Mouse (Mus musculus): ENCODE data around the gene Serpinb9. TPM values are rescaled to one million over a fixed set of nuclear protein-coding genes. Genes with fewer than 3 reads are reported as not detected.
"Not testable (repeated sequence)": the region's sequence is repeated elsewhere in the genome, so short reads cannot be mapped to it uniquely, and the experiment has no call there.

Serpinb9 gene
- total RNA-seq, 2 experiments from 2014 or later = 15.6 to 17.6 TPM

DNA sequence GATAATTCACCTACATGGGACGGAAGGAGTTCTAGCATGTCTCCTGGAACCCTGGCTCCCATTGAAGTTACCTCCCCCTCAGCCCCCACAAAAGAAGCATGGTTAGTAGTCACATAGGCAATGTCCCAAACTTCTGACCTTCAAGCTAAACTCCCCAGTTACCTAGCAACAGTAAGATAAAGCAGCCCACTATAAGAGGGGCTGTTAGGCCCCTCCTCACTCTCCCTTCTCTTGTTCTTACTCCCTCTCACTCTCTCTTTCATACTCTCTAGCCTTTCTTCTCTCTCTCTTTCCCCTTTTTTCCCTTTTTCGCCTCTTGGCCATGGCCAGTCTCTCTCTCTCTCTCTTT, 9.2 kb upstream of the Serpinb9 start:
- no peak for ATAC-seq (replicated peaks; ENCODE audit: low FRiP score, poor library complexity, severe bottlenecking)

DNA sequence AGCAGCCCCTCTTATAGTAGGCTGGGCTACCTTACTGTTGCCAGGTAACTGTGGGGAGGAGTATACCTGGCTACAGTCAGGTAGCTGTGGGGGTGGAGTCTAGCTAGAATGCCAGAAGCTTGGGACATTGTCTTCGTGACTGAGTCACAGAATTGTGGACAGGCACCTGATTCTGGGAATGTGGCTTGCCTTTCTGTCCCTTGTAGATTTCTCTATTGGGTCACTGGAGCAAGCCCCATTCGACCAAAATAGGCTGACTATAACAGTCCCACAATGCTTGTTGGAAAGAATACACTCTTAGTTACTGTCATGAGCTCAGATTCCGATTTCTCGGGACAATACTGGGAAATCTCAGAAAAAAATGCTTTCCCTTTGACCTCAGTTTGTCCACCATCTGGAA, 8.0 kb upstream of the Serpinb9 start:
- ATAC-seq (replicated peaks; ENCODE audit: low FRiP score, poor library complexity, severe bottlenecking) = no peak

DNA sequence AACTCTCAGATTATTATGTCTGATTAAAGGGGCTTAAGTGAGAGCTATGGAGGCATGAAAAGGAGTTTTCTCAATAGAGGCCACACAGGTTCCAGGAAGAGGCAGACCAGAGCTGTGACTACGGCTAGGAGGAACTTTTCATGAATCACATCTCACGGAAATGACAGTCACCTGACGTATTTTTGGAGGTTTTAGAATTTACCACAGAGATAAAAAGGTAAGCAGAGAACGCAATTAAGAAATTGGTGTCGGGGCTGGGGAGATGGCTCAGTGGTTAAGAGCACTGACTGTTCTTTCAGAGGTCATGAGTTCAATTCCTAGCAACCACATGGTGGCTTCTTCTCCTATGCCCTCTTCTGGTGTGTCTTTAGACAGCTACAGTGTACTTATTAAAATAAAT, 1.7 kb upstream of the Serpinb9 start:
- ATAC-seq (replicated peaks; ENCODE audit: low FRiP score, poor library complexity, severe bottlenecking) = no peak

DNA sequence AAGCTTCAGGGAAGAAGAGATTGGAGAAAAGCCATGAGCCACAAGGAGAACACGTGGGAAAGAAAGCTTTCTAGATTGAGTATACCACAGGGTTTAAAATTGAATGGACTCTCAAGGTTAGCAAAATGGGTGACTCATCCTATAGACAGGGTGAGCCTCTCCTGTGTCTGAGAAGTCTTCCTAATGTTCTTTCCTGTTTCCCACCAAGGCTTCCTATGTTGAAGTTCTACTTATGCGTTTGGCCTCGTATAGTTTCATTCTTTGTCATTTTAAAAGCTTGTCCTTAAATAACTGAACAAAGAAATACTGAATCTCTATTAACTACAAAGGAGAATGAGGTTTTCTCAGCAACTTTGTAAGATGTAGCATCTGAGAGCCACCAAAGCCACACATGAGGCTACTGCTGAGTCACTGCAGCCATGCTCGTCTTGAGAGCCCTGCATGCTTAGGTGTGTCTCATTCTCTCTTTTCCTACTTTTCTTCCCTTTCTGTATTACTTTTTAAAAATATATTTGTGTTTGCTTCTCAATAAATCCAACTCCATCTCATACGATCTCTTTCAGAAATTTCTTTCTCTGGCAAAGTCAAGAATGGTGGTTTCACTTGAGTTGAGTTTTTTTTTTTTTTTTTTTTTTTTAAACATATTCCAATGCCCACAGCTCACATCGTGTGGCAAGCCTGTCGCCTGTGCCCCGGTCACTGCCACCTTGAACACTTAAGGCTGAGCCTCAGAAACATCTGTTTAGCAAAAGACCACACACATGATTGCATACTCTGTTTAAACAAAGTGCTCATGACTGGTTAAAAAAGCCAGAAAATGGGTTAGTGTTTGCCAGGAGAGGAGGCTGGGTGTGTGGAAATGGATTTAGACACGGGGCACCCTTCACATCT, 718 bp downstream of the Serpinb9 start:
- peak; percentile 76 for ATAC-seq (replicated peaks; ENCODE audit: low FRiP score, poor library complexity, severe bottlenecking)

DNA sequence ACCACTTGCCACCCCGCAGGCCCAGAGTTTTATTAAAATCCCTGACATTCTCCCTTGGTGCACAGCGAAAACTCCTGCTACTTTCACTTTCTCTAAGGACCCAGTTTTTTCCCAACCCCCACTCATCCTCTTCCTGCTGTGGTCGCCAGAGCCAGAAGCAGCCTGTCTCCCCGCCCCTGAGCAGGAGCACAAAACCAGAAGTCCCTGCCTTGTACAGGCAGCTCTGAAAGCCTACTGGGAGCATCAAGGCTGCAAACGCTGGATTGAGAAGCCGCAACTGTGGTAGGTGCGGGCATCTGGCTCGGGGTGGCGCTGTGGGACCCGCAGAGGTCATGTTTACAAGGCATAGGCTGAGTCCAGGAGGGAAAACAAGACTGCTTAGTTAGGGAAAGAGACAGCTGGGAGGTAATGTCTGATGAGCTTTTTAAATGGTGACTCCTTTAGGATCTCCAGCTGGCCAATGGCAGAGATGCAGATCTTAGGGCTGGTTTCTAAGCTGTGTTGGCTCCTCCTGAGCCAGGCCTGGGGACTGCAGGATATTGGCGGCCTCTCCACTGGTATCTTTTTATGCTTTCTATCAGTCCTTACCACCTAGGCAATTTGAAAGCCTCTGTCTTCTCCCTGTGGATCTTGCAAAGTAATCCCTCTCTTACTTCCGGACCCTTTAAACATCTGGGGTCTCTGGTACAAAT, 1.5 kb downstream of the Serpinb9 start:
- ATAC-seq (replicated peaks; ENCODE audit: low FRiP score, poor library complexity, severe bottlenecking) = peak; percentile 86

DNA sequence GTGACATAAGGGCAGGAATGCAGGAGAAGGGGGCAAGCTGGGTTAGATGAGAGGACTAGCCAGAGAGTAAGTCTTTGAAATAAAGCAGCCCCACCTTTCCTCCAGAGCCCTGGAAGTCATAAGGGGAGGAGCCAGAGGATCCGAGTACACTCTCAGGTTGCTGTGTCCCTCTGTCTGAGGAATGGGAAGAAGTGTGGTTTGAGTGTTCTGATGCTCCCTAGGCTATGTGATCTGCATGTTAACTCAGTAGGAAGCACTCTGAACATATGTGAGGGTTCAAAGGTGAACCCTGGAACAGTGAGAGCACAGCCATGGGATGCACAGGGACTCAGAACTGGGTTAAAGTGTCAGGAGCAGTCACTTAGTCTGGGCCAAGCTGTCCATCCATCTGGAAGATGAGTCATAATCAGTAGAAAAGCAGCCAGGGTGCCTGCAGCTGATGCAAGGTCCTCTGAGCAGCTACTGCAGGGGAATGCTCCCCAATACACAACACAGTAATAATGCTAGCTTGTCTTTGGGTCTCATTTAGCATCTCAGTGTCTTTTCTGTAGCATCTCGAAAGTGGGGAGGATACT, 2.5 kb downstream of the Serpinb9 start:
- peak; percentile 28; the same call in 1 of the 2 replicates for ATAC-seq (replicated peaks; ENCODE audit: low FRiP score, poor library complexity, severe bottlenecking)

DNA sequence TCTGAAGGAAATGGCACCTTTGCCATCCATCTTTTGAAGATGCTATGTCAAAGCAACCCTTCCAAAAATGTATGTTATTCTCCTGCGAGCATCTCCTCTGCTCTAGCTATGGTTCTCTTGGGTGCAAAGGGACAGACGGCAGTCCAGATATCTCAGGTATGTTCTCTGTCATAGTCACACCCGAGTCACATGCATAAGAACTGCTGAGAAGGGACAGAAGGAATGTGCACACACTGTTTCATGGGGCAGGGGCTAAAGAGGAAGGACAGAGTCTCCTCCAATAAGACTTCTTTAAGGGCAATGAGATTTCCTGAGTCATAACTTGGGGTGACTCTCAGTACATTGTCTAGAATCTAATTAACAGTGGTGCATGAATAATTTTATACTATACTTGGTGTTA, 3.5 kb downstream of the Serpinb9 start:
- no peak for ATAC-seq (replicated peaks; ENCODE audit: low FRiP score, poor library complexity, severe bottlenecking)

DNA sequence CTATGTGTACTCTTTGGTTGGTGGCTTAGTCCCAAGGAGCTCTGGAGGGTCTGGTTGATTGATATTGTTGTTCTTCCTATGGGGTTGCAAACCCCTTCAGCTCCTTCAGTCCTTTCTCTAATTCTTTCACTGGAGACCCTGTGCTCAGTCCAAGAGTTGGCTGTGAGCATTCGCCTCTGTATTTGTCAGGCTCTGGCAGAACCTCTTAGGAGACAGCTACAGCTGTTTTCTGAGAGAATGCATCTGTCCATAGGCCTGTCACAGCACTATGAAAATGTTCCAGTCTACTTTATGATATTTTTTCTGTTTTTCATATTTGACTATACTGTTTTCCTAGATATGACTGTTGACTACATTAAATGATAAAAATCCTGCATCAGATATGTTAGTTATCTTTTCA, 9.3 kb downstream of the Serpinb9 start:
- ATAC-seq (replicated peaks; ENCODE audit: low FRiP score, poor library complexity, severe bottlenecking) = no peak

DNA sequence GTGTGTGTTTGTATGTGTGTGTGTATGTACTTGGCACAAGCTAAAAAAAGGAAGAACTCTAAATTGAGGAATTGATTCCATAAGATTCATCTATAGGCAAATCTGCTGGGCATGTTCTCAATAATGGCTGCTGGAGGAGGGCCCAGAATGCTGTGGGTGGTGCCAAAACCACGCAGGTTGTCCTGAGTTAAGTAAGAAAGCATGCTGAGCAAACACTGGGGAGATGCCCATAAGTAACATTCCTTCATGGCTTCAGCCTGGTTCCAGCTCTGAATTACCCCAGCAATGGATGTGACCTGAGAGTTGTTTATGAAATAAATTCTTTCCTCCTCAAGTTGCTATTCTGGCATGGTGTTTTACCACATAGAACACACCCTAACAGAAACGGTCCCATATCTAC, 10.2 kb downstream of the Serpinb9 start:
- ATAC-seq (replicated peaks; ENCODE audit: low FRiP score, poor library complexity, severe bottlenecking) = no peak

DNA sequence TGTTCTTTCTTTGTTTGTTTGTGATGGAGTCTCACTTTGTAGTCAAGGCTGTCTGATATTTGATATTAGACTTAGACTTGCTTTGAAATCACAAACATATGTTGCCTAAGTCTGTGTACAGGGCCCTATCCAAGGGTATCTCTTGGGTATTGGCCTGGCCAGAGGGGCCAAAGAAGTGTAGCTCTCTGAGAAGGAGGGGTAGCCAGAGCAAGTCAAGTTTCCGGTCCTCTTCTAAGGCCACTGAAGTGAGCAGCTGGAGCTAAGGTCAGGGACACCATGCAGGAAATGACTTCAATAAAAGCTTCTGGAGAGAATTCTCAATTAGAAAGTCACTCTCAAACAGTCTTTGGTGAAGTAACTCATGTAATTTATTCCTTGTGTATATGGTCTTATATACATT, 19.3 kb downstream of the Serpinb9 start:
- no peak for ATAC-seq (replicated peaks; ENCODE audit: low FRiP score, poor library complexity, severe bottlenecking)

DNA sequence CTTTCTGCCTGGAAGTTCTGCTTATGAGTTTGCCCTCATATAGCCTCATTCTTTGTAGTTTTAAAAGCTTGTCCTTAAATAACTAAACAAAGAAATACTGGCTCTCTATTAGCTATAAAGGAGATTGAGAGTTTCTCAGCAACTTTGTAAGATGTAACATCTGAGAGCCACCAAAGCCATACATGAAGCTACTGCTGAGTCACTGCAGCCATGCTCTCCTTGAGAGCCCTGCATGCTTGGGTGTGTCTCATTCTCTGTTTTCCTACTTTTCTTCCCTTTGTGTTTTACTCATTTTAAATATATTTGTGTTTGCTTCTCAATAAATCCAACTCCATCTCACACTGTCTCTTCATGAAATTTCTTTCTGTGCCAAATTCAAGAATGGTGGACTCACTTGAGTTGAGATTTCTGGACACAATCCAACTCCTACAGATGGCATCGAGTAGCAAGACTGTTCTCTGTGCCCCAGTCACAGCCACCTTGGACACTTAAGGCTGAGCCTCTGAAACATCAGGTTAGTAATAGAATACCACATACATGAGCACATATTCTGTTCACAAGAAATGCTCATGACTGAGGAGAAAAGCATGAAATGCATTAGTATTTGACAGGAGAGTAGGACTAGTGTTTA, 23.5 kb downstream of the Serpinb9 start:
- ATAC-seq (replicated peaks; ENCODE audit: low FRiP score, poor library complexity, severe bottlenecking) = peak; percentile 81

DNA sequence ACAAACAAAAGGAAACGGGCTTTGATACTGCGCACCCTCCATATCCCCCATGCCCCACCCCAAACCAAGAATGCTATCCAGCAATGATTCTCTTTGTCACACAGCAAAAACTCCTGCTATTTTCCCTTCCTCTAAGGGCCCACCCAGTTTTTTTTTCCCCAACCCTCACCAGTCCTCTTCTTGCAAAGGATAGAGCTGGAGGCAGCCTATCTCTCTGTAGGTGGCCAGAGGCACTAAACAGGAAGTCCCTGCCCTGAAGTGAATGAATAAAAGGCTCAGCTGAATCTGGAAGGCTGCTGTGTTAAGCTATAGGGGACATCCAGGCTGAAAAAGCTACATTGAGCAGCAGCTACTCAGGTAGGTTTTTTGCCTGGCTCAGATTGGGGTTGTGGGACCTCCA, 24.2 kb downstream of the Serpinb9 start, which contains the start of gene Serpinb9b:
Gene Serpinb9b, plus strand, starts transcription at position 173 of the 400 bp plus-strand sequence.
- ATAC-seq (replicated peaks; ENCODE audit: low FRiP score, poor library complexity, severe bottlenecking) = no peak

DNA sequence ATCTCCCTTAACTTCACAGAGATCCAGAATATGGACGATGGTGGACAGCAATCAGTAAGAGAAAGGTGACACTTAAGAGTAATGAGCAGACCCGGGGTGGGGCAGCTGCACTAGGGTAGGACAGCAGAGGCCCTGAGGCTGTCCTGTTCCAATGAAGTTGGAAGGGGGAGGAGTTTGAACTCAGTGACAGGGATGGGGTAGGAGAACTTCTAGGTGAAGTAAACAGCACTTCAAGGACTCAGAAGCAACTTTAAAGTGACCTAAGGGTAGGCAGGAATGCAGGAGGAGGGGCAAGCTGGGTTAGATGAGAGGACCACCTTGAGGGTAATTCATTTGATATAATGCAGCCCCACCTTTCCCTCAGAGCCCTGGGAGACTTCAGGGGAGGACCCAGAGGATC, 25.1 kb downstream of the Serpinb9 start:
- no peak for ATAC-seq (replicated peaks; ENCODE audit: low FRiP score, poor library complexity, severe bottlenecking)

DNA sequence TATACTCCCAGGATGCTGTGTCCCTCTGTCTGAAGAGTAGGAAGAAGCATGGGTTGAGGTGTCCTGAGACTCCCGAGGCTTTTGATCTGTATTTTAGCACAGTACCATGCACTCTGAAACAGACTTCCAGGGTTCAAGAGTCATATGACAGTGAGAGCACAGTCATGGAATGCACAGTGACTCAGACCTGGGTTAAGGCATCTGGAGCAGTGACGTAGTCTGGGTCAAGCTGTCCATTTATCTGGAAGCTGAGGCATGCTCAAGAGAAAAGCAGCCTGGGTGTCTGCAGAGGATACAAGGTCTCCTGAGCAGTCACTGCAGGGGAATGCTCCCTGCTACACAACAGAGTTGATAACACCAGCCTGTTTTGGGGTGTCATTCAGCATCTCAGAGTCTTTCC, 25.5 kb downstream of the Serpinb9 start:
- ATAC-seq (replicated peaks; ENCODE audit: low FRiP score, poor library complexity, severe bottlenecking) = no peak

DNA sequence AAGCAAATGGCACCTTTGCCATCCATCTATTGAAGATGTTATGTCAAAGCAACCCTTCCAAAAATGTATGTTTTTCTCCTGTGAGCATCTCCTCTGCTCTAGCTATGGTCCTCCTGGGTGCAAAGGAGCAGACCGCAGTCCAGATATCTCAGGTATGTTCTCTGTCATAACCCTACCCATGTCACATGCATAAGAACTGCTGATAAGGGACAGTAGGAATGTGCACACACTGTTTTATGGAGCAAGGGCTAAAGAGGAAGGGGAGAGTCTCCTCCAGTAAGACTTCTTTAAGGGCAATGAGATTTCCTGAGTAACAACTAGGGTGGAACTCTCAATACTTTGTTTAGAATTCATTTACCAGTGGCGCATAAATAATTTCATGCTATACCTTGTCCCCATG, 26.4 kb downstream of the Serpinb9 start:
- ATAC-seq (replicated peaks; ENCODE audit: low FRiP score, poor library complexity, severe bottlenecking) = not testable (repeated sequence)

DNA sequence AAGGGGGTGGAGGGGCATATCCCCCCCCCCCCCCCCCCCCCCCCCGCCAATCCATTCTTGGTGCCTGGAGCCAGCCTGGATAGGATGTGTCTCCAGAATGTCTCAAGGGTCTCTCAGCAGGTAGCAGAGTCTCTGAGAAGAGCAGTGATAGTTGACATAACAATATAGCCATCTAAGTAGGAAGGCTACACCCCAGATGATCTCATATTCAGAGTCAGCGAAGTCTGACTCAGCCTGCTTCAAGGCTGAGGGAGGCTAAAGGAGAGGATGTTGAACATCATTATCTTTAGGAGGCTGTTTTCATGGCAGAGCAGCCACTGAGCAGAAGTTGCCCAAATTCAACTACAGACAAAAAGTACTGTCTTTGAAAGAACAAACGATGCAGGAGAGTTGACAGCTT, 27.2 kb downstream of the Serpinb9 start:
- ATAC-seq (replicated peaks; ENCODE audit: low FRiP score, poor library complexity, severe bottlenecking) = no peak

DNA sequence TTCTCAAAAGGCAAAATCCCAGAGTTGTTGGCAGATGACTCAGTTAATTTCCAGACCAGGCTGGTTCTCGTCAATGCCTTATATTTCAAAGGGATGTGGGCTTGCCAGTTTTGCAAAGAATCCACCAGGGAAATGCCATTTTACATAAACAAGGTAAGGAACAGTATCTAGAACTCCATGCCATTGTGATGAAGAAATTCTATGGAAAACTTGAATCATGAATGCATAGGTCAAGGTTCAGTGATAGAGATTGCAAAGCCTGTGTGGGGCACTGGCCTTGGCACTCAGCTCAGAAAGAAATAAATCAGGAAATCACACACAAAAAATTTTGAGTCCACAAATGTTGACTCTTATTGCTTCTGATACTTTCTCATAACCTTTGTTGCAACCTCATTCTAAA, 32.5 kb downstream of the Serpinb9 start:
- ATAC-seq (replicated peaks; ENCODE audit: low FRiP score, poor library complexity, severe bottlenecking) = no peak

DNA sequence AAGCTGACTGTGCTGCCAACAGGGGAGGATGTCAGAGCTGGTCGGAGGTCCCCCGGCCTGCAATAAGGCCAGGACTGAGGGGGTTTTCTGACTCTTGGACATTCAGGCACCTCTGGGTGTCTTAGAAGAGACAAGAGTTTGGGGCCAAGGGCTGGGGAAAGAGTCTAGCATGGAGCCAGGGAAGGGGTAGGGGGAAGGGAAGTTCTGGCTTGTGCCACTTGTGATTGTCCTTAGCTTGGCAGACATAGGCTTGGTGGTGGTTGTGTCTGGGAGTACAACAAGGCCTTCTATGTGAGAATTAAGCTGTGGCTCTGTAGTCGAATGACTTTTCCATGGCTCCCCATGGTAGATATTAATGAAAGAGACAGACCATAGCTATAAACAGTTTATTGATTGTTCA, 40.5 kb downstream of the Serpinb9 start:
- ATAC-seq (replicated peaks; ENCODE audit: low FRiP score, poor library complexity, severe bottlenecking) = no peak

DNA sequence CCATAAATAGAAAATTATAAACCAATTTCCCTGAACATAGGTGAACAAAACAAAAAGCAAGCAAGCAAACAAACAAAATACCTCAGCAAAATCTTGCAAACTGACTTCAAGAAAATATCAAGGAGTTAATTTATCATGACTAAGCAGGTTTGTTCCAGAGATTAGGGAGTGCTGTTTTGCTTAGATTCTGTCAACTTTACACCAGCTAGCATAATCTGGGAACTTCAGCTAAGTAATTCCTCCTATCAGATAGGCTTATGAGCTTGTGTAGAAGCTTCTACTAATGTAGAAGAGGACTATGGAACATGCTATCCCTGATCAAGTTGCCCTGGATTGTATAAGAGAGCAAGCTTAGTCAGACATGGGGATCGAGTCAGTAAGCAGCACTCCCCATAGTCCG, 44.2 kb downstream of the Serpinb9 start:
- ATAC-seq (replicated peaks; ENCODE audit: low FRiP score, poor library complexity, severe bottlenecking) = no peak

DNA sequence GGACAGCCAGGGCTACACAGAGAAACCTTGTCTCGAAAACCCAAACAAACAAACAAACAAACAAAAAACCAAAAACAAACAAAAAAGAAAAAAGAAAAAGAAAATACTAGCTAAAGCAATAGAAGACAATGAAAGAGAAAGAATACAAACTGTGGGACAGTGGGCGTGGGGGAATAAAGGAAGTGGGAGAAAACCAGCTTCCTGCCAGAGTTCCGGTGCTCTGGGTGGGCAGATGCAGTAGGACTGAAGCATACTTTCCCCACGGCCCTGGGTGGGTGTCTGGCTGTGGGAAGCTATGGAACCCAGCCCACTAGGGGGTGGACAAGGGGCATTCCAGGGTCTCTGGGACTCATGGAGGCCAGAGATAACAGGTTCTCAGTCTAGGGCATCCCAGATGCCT, 45.1 kb downstream of the Serpinb9 start:
- ATAC-seq (replicated peaks; ENCODE audit: low FRiP score, poor library complexity, severe bottlenecking) = 0 out of 2 replicates have a peak, but pooled peaks have one; percentile 12

All from erythroid progenitor cell, adult 5-6 weeks (primary cell).